Mouse (Mus musculus): ENCODE data around the gene Zfp958. TPM values are rescaled to one million over a fixed set of nuclear protein-coding genes. Genes with fewer than 3 reads are reported as not detected.
A peak's percentile ranks its signal among the peaks of the same experiment; 100 is the strongest.

Gene Zfp958
- polyA plus RNA-seq (2015; fragmentation: Nextera tagmentation; extraction: Ambion mirVana), result 7.1 and 7.7 TPM in 2 replicates

DNA sequence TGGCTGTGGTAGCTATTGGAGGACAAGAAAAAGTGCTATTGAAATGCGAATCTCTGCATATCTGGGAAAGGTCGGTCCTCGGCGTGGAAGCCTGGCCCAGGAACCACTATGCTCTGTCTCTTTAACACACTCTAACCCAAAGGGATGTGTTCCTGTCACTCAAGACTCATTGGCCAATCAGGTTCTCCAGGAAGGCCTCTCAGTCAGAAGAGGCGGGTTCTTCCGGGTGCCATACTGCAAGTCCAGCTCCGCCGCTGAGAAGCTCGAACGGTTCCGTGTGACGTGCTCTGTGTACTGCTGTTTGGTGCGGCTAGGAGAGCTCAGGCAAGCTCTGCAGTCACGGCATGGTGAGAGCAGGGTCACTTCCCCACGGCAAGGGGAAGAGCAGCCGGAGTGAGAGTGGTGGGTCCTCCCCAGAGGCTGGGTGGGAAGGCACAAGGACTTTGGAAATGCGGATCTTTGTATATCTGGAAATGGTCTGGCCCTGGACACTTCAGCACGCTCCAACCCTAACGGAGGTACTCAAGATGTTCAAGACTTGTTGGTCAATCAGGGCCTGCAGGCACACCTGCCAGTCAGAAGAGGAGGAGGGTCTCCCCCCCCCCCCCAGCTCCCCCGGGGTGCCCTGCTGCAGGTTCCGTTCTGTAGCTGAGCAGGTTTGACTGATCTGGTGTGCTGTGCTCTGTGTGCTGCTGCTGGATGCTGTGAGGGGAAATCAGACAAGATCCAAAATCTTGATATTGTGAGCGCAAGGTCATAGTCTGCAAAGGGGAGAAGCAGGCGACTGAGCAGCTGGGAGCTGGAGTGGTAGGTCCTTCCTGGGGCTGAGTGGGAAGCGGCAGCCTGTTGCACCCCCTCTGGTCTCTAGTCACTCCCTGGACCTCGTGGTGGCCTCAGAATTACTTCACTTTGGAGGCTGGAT is at the start of gene Zfp958:
TSS of gene Zfp958 (plus strand) at position 236 of the 922 bp plus-strand sequence.
- H3K27me3 ChIP-seq (ENCODE audit: control insufficient read depth, insufficient read depth, low read length), result no peaks in the 10 kb centered on the region
- H3K9me3 ChIP-seq (ENCODE audit: control insufficient read depth, low read length), result no peaks in the 10 kb centered on the region
- H3K27ac ChIP-seq (replicated peaks), result peak within 1 kb of the TSS; percentile 93
- TF ChIP-seq EP300 (optimal IDR thresholded peaks at IDR 0.05) (no peak), CTCF (IDR thresholded peaks at IDR 0.05; ENCODE audit: low read depth) (no peak)
- ATAC-seq (ENCODE audit: low FRiP score, low TSS enrichment) (peak; percentile 100), DNase-seq (ENCODE audit: low spot score) (peak; percentile 92)
- no peaks in the 10 kb centered on the region for H3K4me1 ChIP-seq (replicated peaks; ENCODE audit: control insufficient read depth, insufficient read depth)
- peak within 1 kb of the TSS; percentile 83 for H3K9ac ChIP-seq (ENCODE audit: low read length)
- H3K36me3 ChIP-seq (ENCODE audit: control insufficient read depth, insufficient read depth, low read length), result no peaks in the 10 kb centered on the region
- whole genome bisulfite sequencing, result 2% methylated on average over 25 of the region's 25 CpGs
- peak within 1 kb of the TSS; percentile 86 for H3K4me2 ChIP-seq (replicated peaks; ENCODE audit: low read depth)
- H3K4me3 ChIP-seq (ENCODE audit: low read depth, low read length), result peak within 1 kb of the TSS; percentile 75

DNA sequence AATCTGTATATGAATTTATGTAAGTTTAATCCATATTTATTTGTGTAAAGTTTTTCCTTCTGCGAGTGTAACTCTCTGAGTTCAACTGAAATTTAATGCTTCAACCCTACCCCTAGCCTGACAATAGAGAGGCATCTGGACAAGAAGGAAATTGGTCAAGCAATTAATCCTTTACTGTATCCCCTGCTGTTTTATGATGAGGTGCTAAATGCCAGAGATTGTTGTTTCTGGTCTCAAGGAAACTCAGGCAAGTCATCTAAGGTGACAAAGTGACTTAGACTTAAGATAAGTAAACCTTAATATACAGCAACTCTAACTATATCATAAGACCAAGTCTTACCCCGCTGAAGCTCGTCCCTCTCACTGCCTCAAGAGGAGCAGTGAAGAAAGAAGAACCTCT is 31.0 kb upstream of the Zfp958 start:
- WGBS, result 75% methylated on average over 3 of the region's 3 CpGs
- no peak overlapping the region for H3K4me3 ChIP-seq (ENCODE audit: low read depth, low read length)
- H3K36me3 ChIP-seq (ENCODE audit: control insufficient read depth, insufficient read depth, low read length), result no peaks in the 10 kb centered on the region
- H3K27ac ChIP-seq (replicated peaks), result no peak overlapping the region
- no peak overlapping the region for H3K9ac ChIP-seq (ENCODE audit: low read length)
- DNase-seq (ENCODE audit: low spot score), result no peak
- TF ChIP-seq CTCF (IDR thresholded peaks at IDR 0.05; ENCODE audit: low read depth) (no peak), EP300 (optimal IDR thresholded peaks at IDR 0.05) (no peak)
- H3K9me3 ChIP-seq (ENCODE audit: control insufficient read depth, low read length), result no peaks in the 10 kb centered on the region
- H3K4me2 ChIP-seq (replicated peaks; ENCODE audit: low read depth), result no peak overlapping the region
- H3K4me1 ChIP-seq (replicated peaks; ENCODE audit: control insufficient read depth, insufficient read depth), result no peaks in the 10 kb centered on the region
- no peaks in the 10 kb centered on the region for H3K27me3 ChIP-seq (ENCODE audit: control insufficient read depth, insufficient read depth, low read length)
- ATAC-seq (ENCODE audit: low FRiP score, low TSS enrichment), result no peak

DNA sequence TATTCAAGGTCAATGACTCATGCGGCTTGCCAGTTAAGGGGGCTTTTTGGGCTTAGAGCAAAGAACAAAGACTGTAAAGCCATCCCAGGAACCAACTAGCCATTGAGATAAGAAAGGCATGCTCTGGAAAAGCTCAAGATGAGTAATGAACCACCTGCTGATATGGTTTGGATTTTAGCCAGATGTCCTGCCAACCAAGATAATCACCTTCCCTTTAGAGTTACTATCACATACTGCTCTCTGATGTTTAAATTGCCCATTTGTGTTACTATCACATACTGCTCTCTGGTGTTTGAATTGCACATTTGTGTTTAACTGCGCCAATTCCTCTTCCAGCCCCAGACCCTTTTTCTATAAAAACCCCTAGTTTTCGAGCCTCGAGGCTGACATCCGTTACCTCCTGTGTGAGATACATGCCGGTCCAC is 30.2 kb upstream of the Zfp958 start:
- no peak overlapping the region for H3K4me2 ChIP-seq (replicated peaks; ENCODE audit: low read depth)
- no peak for ATAC-seq (ENCODE audit: low FRiP score, low TSS enrichment)
- WGBS, result 67% methylated on average over 6 of the region's 6 CpGs
- TF ChIP-seq CTCF (IDR thresholded peaks at IDR 0.05; ENCODE audit: low read depth) (no peak), EP300 (optimal IDR thresholded peaks at IDR 0.05) (no peak)
- H3K4me1 ChIP-seq (replicated peaks; ENCODE audit: control insufficient read depth, insufficient read depth), result no peaks in the 10 kb centered on the region
- no peaks in the 10 kb centered on the region for H3K9me3 ChIP-seq (ENCODE audit: control insufficient read depth, low read length)
- no peak overlapping the region for H3K9ac ChIP-seq (ENCODE audit: low read length)
- no peak for DNase-seq (ENCODE audit: low spot score)
- no peak overlapping the region for H3K4me3 ChIP-seq (ENCODE audit: low read depth, low read length)
- no peaks in the 10 kb centered on the region for H3K36me3 ChIP-seq (ENCODE audit: control insufficient read depth, insufficient read depth, low read length)
- no peaks in the 10 kb centered on the region for H3K27me3 ChIP-seq (ENCODE audit: control insufficient read depth, insufficient read depth, low read length)
- no peak overlapping the region for H3K27ac ChIP-seq (replicated peaks)

- 68% methylated on average over 1 of the region's 1 CpGs for WGBS
- no peaks in the 10 kb centered on the region for H3K9me3 ChIP-seq (ENCODE audit: control insufficient read depth, low read length)
- no peak overlapping the region for H3K4me3 ChIP-seq (ENCODE audit: low read depth, low read length)
- H3K4me2 ChIP-seq (replicated peaks; ENCODE audit: low read depth), result no peak overlapping the region
- H3K4me1 ChIP-seq (replicated peaks; ENCODE audit: control insufficient read depth, insufficient read depth), result no peaks in the 10 kb centered on the region
- no peak for DNase-seq (ENCODE audit: low spot score)
- ATAC-seq (ENCODE audit: low FRiP score, low TSS enrichment), result no peak
- H3K36me3 ChIP-seq (ENCODE audit: control insufficient read depth, insufficient read depth, low read length), result no peaks in the 10 kb centered on the region
- TF ChIP-seq CTCF (IDR thresholded peaks at IDR 0.05; ENCODE audit: low read depth), result no peak
- TF ChIP-seq EP300 (optimal IDR thresholded peaks at IDR 0.05), result no peak
- H3K27ac ChIP-seq (replicated peaks), result no peak overlapping the region
- H3K9ac ChIP-seq (ENCODE audit: low read length), result no peak overlapping the region
- no peaks in the 10 kb centered on the region for H3K27me3 ChIP-seq (ENCODE audit: control insufficient read depth, insufficient read depth, low read length)
Measured at GRCm38 (mm10) chr8:4584660-4585059, 28.3 kb upstream of the Zfp958 start.

- TF ChIP-seq EP300 (optimal IDR thresholded peaks at IDR 0.05), result no peak
- TF ChIP-seq CTCF (IDR thresholded peaks at IDR 0.05; ENCODE audit: low read depth), result no peak
- H3K4me3 ChIP-seq (ENCODE audit: low read depth, low read length), result no peak overlapping the region
- H3K27ac ChIP-seq (replicated peaks), result no peak overlapping the region
- no peak overlapping the region for H3K4me2 ChIP-seq (replicated peaks; ENCODE audit: low read depth)
- H3K4me1 ChIP-seq (replicated peaks; ENCODE audit: control insufficient read depth, insufficient read depth), result no peaks in the 10 kb centered on the region
- H3K36me3 ChIP-seq (ENCODE audit: control insufficient read depth, insufficient read depth, low read length), result no peaks in the 10 kb centered on the region
- ATAC-seq (ENCODE audit: low FRiP score, low TSS enrichment) (no peak), DNase-seq (ENCODE audit: low spot score) (no peak)
- H3K9me3 ChIP-seq (ENCODE audit: control insufficient read depth, low read length), result no peaks in the 10 kb centered on the region
- H3K27me3 ChIP-seq (ENCODE audit: control insufficient read depth, insufficient read depth, low read length), result no peaks in the 10 kb centered on the region
- no peak overlapping the region for H3K9ac ChIP-seq (ENCODE audit: low read length)
- 29% methylated on average over 4 of the region's 4 CpGs for WGBS
Measured at GRCm38 (mm10) chr8:4586356-4586755, 26.6 kb upstream of the Zfp958 start.
